Mouse (Mus musculus) cerebral cortex, adult 2 months (tissue): ENCODE data around the gene Dppa4.

Experiments used
- WGBS: fragments of 180-500 bp; shearing (Covaris S2); methylation state at CpG from one replicate; pipeline ENCODE4 v1.1.7; 2018; 5-methylcytosine and 5-hydroxymethylcytosine counted together

Gene Dppa4

DNA sequence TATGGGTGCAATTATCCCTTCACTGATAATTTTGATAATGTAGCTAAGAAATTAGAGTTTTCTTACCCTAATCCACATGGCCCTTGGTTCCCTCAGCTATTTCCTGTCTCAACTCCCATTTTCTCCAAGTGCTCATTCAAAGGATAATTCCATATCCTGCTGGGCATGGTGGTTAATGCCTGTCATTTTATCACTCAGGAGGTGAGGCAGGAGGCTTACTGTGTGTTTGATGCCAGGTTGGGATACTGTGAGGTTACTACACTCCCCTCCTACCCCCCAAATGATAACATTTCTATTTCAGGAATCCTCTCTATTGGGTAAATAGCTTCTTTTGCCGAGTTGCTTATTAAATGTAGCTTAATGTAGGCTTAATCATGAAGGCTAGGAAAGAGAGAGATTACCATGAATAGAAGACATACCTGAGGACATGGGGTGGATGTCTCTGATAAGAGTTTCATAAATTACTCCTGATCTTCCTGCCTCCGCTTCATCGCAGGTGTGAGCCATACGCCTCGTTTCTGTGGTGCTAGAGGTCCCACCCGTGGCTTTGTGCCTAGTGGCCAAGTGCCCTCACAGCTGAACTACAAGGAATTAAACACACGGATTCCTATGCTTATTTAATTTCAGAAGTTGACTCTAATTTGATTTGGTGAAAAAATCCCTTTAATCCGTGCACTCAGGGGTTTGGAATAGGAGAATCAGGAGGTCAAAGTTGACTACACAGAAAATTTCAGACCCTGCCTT lies 40.2 kb downstream of the Dppa4 start:
- WGBS: 90% methylated on average over 8 of the region's 8 CpGs

DNA sequence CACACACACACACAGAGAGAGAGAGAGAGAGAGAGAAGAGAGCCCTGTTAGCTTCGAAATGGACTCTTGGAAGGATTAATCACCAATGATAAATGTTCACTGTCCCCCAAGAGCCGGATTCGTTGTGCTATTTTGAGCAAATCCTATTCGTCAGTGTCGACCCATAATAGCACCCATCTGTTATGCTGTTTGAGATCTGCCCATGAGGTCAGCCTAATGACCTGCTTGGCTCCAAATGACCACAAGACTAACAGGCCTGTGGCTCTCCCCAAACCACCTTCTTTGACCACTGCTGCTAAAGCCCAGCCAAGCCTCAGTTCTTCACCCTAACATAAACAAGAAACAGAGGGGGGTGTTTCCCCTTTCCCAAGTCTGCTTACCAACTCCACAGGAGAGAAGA lies 43.4 kb downstream of the Dppa4 start:
- 66% methylated on average over 5 of the region's 5 CpGs for WGBS

DNA sequence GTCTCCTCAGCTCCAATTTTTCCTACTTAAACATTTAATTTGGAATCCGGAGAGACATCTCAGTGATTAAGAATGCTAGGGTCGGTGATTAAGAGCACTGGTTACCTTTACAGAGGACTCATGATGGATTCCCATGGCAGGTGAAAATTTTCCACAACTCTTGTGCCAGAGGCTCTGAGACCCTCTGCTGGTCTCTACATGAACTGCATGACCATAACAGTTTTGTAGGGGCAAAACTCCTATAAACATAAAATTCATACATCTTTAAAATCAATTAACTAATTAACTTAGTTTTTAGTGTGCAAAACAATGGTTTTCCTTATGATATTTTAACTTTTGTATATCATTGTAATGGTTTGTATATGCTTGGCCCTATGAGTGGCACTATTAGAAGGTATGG lies 44.9 kb downstream of the Dppa4 start:
- WGBS: 92% methylated on average over 2 of the region's 2 CpGs

DNA sequence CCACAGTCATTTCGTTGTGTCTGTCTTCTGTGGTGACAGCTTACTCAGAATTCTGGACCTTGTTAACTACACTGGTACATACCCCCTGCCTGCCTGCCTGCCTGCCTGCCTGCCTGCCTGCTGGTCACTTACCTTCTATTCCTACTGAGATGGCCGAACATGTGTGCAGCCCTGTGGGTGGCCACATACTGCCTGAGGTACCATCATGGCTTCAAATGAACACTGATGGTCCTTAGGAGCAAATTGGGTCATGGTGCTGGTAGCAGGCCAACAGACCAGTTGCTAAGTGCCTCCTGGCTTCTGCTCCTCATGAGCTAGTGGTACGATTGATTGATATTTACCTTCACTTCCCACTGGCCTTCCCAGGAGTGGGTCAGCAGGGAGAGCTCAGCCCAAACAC lies 48.3 kb downstream of the Dppa4 start:
- WGBS: 83% methylated on average over 3 of the region's 3 CpGs

DNA sequence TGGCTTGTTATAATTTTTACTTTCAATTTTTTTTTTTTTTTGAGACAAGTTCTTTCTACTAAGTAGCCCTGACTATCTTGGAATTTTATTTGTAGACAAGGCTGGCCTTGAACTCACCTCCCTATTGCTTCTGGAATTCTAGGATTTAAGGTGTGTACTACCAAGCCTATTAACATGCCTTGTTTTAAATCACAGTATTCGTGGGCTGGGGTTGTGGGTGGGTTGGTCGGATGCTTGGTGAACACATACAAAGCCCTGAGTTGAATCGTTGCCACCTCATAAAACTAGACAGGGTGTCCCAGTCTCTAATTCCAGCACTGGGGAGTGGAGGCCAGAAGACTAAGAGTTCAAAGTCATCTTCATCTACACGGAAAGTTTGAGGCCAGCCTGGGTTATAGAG lies 51.8 kb downstream of the Dppa4 start:
- 83% methylated on average over 4 of the region's 4 CpGs for WGBS
